Mouse (Mus musculus) embryonic facial prominence, embryonic 11.5 days (tissue): ENCODE data around the gene Fam149a. TPM values are rescaled to one million over a fixed set of nuclear protein-coding genes. Genes with fewer than 3 reads are reported as not detected.
A peak's percentile ranks its signal among the peaks of the same experiment; 100 is the strongest.

Experiments
- ATAC-seq: fragments of 200-750 bp; cut with Nextera tagmentation; replicated peaks from 2 replicates; pipeline ENCODE4 v1.8.0; 2017; ENCODE audit warnings: low read depth; ENCODE audit not compliant: insufficient number of reproducible peaks, low FRiP score, low TSS enrichment
- DNase-seq: peaks from one replicate; pipeline ENCODE4 v3.0.0-alpha.2; 2015; ENCODE audit warnings: low spot score
- H3K27ac ChIP-seq: fragments of 300-500 bp; sonication (generic); replicated peaks from 2 replicates; pipeline ENCODE4 v1.5.1; 2014; ENCODE audit warnings: mild to moderate bottlenecking, low read depth, low read length, control low read depth
- H3K27me3 ChIP-seq: fragments of 300-500 bp; sonication (generic); 2 replicates; pipeline ENCODE4 v1.6.1; 2014; ENCODE audit warnings: mild to moderate bottlenecking, low read length, moderate library complexity, mixed read lengths; ENCODE audit not compliant: control insufficient read depth, insufficient read depth
- H3K36me3 ChIP-seq: fragments of 300-500 bp; sonication (generic); replicated peaks from 2 replicates; pipeline ENCODE4 v1.6.1; 2014; ENCODE audit warnings: low read depth, mild to moderate bottlenecking, low read length, moderate library complexity, mixed read lengths; ENCODE audit not compliant: control insufficient read depth, insufficient read depth
- H3K4me1 ChIP-seq: fragments of 300-500 bp; sonication (generic); 2 replicates; pipeline ENCODE4 v1.6.1; 2014; ENCODE audit warnings: low read length, mixed read lengths; ENCODE audit not compliant: control insufficient read depth, insufficient read depth
- H3K4me2 ChIP-seq: fragments of 300-500 bp; sonication (generic); 2 replicates; pipeline ENCODE4 v1.6.1; 2014; ENCODE audit warnings: low read depth, mild to moderate bottlenecking, control low read depth, low read length, moderate library complexity
- H3K4me3 ChIP-seq: fragments of 300-500 bp; sonication (generic); 2 replicates; pipeline ENCODE4 v1.5.1; 2014; ENCODE audit warnings: low read depth, low read length, control low read depth
- H3K9ac ChIP-seq: fragments of 300-500 bp; sonication (generic); replicated peaks from 2 replicates; pipeline ENCODE4 v1.6.1; 2014; ENCODE audit warnings: mild to moderate bottlenecking, control low read depth, low read length
- H3K9me3 ChIP-seq: fragments of 300-500 bp; sonication (generic); replicated peaks from 2 replicates; pipeline ENCODE4 v1.6.1; 2016; ENCODE audit warnings: mild to moderate bottlenecking, low read length, inconsistent platforms, mixed read lengths; ENCODE audit not compliant: control insufficient read depth
- WGBS: fragments of 180-500 bp; shearing (Covaris S2); extraction: QIAGEN DNeasy Blood & Tissue Kit; methylation state at CpG from one replicate; pipeline ENCODE4 v1.1.7; 2014; 5-methylcytosine and 5-hydroxymethylcytosine counted together
- polyA plus RNA-seq: library from polyadenylated mRNA; unstranded; fragments of >200 nt; fragmentation: Nextera tagmentation; extraction: Ambion mirVana; gene quantifications from 2 replicates; pipeline ENCODE4 v1.2.1, GENCODE M21; 2014

Fam149a gene
- polyA plus RNA-seq, 1 experiment from 2014 or later, result 12.9 TPM

- Histone ChIP-seq H3K4me1 (no peaks in the 10 kb centered on the region), H3K9ac (peak overlapping the region; percentile 87), H3K4me3 (peak overlapping the region; percentile 65), H3K27ac (no peak overlapping the region), H3K9me3 (no peaks in the 10 kb centered on the region), H3K4me2 (peak overlapping the region; percentile 91), H3K27me3 (no peaks in the 10 kb centered on the region), H3K36me3 (no peaks in the 10 kb centered on the region)
- ATAC-seq, result peak; percentile 81
- peak; percentile 45 for DNase-seq
- 3% methylated on average over 49 of the region's 49 CpGs for WGBS
Measured at GRCm38 (mm10) chr8:45358132-45358918, 23.8 kb downstream of the Fam149a start.

- Histone ChIP-seq H3K4me3 (no peak overlapping the region), H3K27me3 (no peaks in the 10 kb centered on the region), H3K9ac (no peak overlapping the region), H3K4me1 (no peaks in the 10 kb centered on the region), H3K36me3 (no peaks in the 10 kb centered on the region), H3K4me2 (no peak overlapping the region), H3K27ac (no peak overlapping the region), H3K9me3 (no peaks in the 10 kb centered on the region)
- ATAC-seq (no peak), DNase-seq (no peak)
- 87% methylated on average over 6 of the region's 6 CpGs for WGBS
Measured at GRCm38 (mm10) chr8:45355809-45356208, 26.3 kb downstream of the Fam149a start.

GRCm38 (mm10) chr8:45345031-45345430 is 37.1 kb downstream of the Fam149a start:
- H3K27me3 ChIP-seq, result no peaks in the 10 kb centered on the region
- H3K27ac ChIP-seq, result no peak overlapping the region
- peak; percentile 67; the same call in 1 of the 2 replicates for ATAC-seq
- WGBS, result 18% methylated on average over 6 of the region's 6 CpGs
- no peak overlapping the region for H3K4me2 ChIP-seq
- no peaks in the 10 kb centered on the region for H3K4me1 ChIP-seq
- DNase-seq, result peak; percentile 90
- no peaks in the 10 kb centered on the region for H3K9me3 ChIP-seq
- H3K4me3 ChIP-seq, result no peak overlapping the region
- no peaks in the 10 kb centered on the region for H3K36me3 ChIP-seq
- H3K9ac ChIP-seq, result no peak overlapping the region

GRCm38 (mm10) chr8:45344298-45344697 is 37.8 kb downstream of the Fam149a start:
- DNase-seq (no peak), ATAC-seq (no peak)
- H3K27ac ChIP-seq, result no peak overlapping the region
- WGBS, result 87% methylated on average over 8 of the region's 8 CpGs
- no peak overlapping the region for H3K4me2 ChIP-seq
- H3K27me3 ChIP-seq, result no peaks in the 10 kb centered on the region
- no peaks in the 10 kb centered on the region for H3K9me3 ChIP-seq
- H3K36me3 ChIP-seq, result no peaks in the 10 kb centered on the region
- H3K4me1 ChIP-seq, result no peaks in the 10 kb centered on the region
- no peak overlapping the region for H3K9ac ChIP-seq
- H3K4me3 ChIP-seq, result no peak overlapping the region

GRCm38 (mm10) chr8:45341630-45342628 is 40.2 kb downstream of the Fam149a start:
- 90% methylated on average over 12 of the region's 12 CpGs for WGBS
- H3K27ac ChIP-seq, result no peak overlapping the region
- no peaks in the 10 kb centered on the region for H3K36me3 ChIP-seq
- DNase-seq (no peak), ATAC-seq (no peak)
- no peak overlapping the region for H3K4me2 ChIP-seq
- H3K9me3 ChIP-seq, result no peaks in the 10 kb centered on the region
- H3K9ac ChIP-seq, result no peak overlapping the region
- H3K4me1 ChIP-seq, result no peaks in the 10 kb centered on the region
- H3K27me3 ChIP-seq, result no peaks in the 10 kb centered on the region
- H3K4me3 ChIP-seq, result no peak overlapping the region

- Histone ChIP-seq H3K27ac (no peak overlapping the region), H3K4me1 (no peaks in the 10 kb centered on the region), H3K4me3 (peak overlapping the region; percentile 62), H3K4me2 (peak overlapping the region; percentile 92), H3K9ac (peak overlapping the region; percentile 63), H3K36me3 (no peaks in the 10 kb centered on the region), H3K9me3 (no peaks in the 10 kb centered on the region), H3K27me3 (no peaks in the 10 kb centered on the region)
- DNase-seq (no peak), ATAC-seq (0 out of 2 replicates have a peak, but pooled peaks have one; percentile 34)
- 4% methylated on average over 8 of the region's 8 CpGs for WGBS
Measured at GRCm38 (mm10) chr8:45333493-45333892, 48.6 kb downstream of the Fam149a start.

- Histone ChIP-seq H3K4me2 (peak within 1 kb of the TSS; percentile 92), H3K4me1 (no peaks in the 10 kb centered on the region), H3K36me3 (no peaks in the 10 kb centered on the region), H3K4me3 (peak within 1 kb of the TSS; percentile 62), H3K27ac (no peak within 1 kb of the TSS), H3K27me3 (no peaks in the 10 kb centered on the region), H3K9ac (peak within 1 kb of the TSS; percentile 63), H3K9me3 (no peaks in the 10 kb centered on the region)
- DNase-seq (peak; percentile 79), ATAC-seq (peak; percentile 69)
- under 1% methylated on average over 41 of the region's 44 CpGs for WGBS
Measured at GRCm38 (mm10) chr8:45332685-45333409, 49.2 kb downstream of the Fam149a start, which contains the start of gene Cyp4v3. Gene Cyp4v3 (minus strand): TSS chr8:45333216.
